Mouse (Mus musculus) thymus, adult 2 months (tissue): ENCODE results near the gene Fam50a.

Experiments
- CTCF ChIP-seq: fragments of 200-500 bp; IDR thresholded peaks from 2 replicates; pipeline ENCODE4 v1.5.1; 2012; ENCODE audit warnings: mild to moderate bottlenecking, control low read depth, low read length, moderate library complexity, borderline replicate concordance; ENCODE audit not compliant: control insufficient read depth, poor library complexity, insufficient read depth; ENCODE audit errors: extremely low read depth
- POLR2A ChIP-seq: fragments of 200-500 bp; IDR thresholded peaks from 2 replicates; pipeline ENCODE4 v1.6.1; 2012; ENCODE audit warnings: mild to moderate bottlenecking, low read length, control low read depth, moderate library complexity; ENCODE audit not compliant: control insufficient read depth, poor library complexity, insufficient read depth; ENCODE audit errors: extremely low read depth

DNA sequence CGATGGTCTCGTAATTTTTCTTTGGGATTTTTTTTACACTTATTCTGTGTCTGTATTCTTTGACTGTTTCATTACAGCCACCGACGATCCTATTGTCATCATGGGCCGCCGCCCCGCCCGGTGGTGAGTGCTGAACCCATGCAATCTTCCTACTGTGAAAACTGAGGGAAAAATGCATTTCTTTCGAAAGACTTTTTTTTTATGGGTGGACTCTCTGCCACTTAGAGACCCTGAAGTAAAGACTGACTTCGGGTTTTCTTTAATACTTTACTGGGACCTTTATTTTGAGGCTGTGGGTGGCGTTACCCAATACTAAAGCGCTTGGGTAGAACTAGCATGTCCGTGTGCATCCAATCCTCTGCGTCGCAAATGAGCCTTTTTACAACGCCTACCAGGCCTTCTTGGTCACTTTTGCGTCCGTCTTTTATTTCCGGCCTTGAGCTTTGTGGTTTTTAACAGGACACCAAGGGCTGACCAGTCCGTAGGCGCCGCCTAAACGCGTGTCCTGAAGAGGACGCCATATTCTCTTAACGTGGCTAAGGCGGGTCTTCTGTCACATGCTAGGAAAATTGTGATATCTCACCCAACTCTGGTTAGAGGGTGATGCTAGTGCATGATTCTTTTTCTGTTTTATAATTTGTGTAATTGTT lies 41.8 kb upstream of the Fam50a start:
- TF ChIP-seq POLR2A (no peak), CTCF (no peak)
